Mouse (Mus musculus) forebrain, embryonic 13.5 days (tissue): ENCODE data around the gene Klf16. TPM values are rescaled to one million over a fixed set of nuclear protein-coding genes. Genes with fewer than 3 reads are reported as not detected.

Source experiments
- ATAC-seq: fragments of 200-750 bp; cut with Nextera tagmentation; 2 replicates; pipeline ENCODE4 v1.8.0; 2017
- H3K27ac ChIP-seq: fragments of 300-500 bp; sonication (generic); 2 replicates; pipeline ENCODE4 v1.5.1; 2015; ENCODE audit warnings: inconsistent platforms, mild to moderate bottlenecking, moderate library complexity
- H3K27me3 ChIP-seq: fragments of 300-500 bp; sonication (generic); 2 replicates; pipeline ENCODE4 v1.6.1; 2015; ENCODE audit warnings: mild to moderate bottlenecking, inconsistent platforms
- H3K36me3 ChIP-seq: fragments of 300-500 bp; sonication (generic); 2 replicates; pipeline ENCODE4 v1.6.1; 2015; ENCODE audit warnings: mild to moderate bottlenecking, inconsistent platforms; ENCODE audit not compliant: poor library complexity, severe bottlenecking
- H3K4me1 ChIP-seq: fragments of 300-500 bp; sonication (generic); 2 replicates; pipeline ENCODE4 v1.6.1; 2015; ENCODE audit warnings: inconsistent platforms
- H3K4me2 ChIP-seq: fragments of 300-500 bp; sonication (generic); 2 replicates; pipeline ENCODE4 v1.6.1; 2015; ENCODE audit warnings: inconsistent platforms, mild to moderate bottlenecking, moderate library complexity
- H3K4me3 ChIP-seq: fragments of 300-500 bp; sonication (generic); 2 replicates; pipeline ENCODE4 v1.5.1; 2015; ENCODE audit warnings: mild to moderate bottlenecking, inconsistent platforms
- H3K9ac ChIP-seq: fragments of 300-500 bp; sonication (generic); 2 replicates; pipeline ENCODE4 v1.6.1; 2015; ENCODE audit warnings: mild to moderate bottlenecking, inconsistent platforms
- H3K9me3 ChIP-seq: fragments of 300-500 bp; sonication (generic); replicated peaks from 2 replicates; pipeline ENCODE4 v1.6.1; 2016; ENCODE audit warnings: inconsistent platforms
- WGBS: fragments of 180-500 bp; shearing (Covaris S2); methylation state at CpG from one replicate; pipeline ENCODE4 v1.1.7; 2015; 5-methylcytosine and 5-hydroxymethylcytosine counted together
- polyA plus RNA-seq: library from polyadenylated mRNA; unstranded; fragments of >200 nt; fragmentation: Nextera tagmentation; extraction: Ambion mirVana; gene quantifications from 2 replicates; pipeline ENCODE4 v1.2.1, GENCODE M21; 2015

The Klf16 gene
- 6.6 and 7.5 TPM in 2 replicates for polyA plus RNA-seq

GRCm38 (mm10) chr10:80577195-80578130 lies at the start of gene Klf16:
Gene Klf16, minus strand, starts transcription at chr10:80577321.
- Histone ChIP-seq H3K36me3 (no peaks in the 10 kb centered on the region), H3K9me3 (no peaks in the 10 kb centered on the region), H3K27me3 (no peaks in the 10 kb centered on the region), H3K9ac (peak within 1 kb of the TSS; percentile 82), H3K4me2 (peak within 1 kb of the TSS; percentile 87), H3K27ac (peak within 1 kb of the TSS; percentile 87), H3K4me3 (peak within 1 kb of the TSS; percentile 74), H3K4me1 (peaks cover 44% of the 10 kb centered on the region)
- WGBS = under 1% methylated on average over 63 of the region's 97 CpGs
- ATAC-seq = peak; percentile 83

GRCm38 (mm10) chr10:80625764-80626163 lies 48.6 kb upstream of the Klf16 start:
- 94% methylated on average over 4 of the region's 4 CpGs for WGBS
- Histone ChIP-seq H3K27ac (no peak overlapping the region), H3K4me1 (peaks cover 42% of the 10 kb centered on the region)

GRCm38 (mm10) chr10:80623457-80624191 lies 46.5 kb upstream of the Klf16 start:
- no peaks in the 10 kb centered on the region for H3K36me3 ChIP-seq
- H3K27me3 ChIP-seq = no peaks in the 10 kb centered on the region
- H3K4me2 ChIP-seq = peak overlapping the region; percentile 99
- H3K9ac ChIP-seq = peak overlapping the region; percentile 93
- no peaks in the 10 kb centered on the region for H3K9me3 ChIP-seq
- peak overlapping the region; percentile 88 for H3K4me3 ChIP-seq
- WGBS = 19% methylated on average over 15 of the region's 15 CpGs
- H3K4me1 ChIP-seq = peaks cover 42% of the 10 kb centered on the region
- peak overlapping the region; percentile 78 for H3K27ac ChIP-seq
- ATAC-seq = no peak

More at GRCm38 (mm10) chr10:80625764-80626163, 48.6 kb upstream of the Klf16 start:
- H3K9me3 ChIP-seq = no peaks in the 10 kb centered on the region
- H3K4me2 ChIP-seq = no peak overlapping the region
- H3K36me3 ChIP-seq = peaks cover 13% of the 10 kb centered on the region; the same call in 1 of the 2 replicates
- no peaks in the 10 kb centered on the region for H3K27me3 ChIP-seq
- 0 out of 2 replicates have a peak overlapping the region, but pooled peaks have one; percentile 93 for H3K9ac ChIP-seq
- H3K4me3 ChIP-seq = no peak overlapping the region
- no peak for ATAC-seq

GRCm38 (mm10) chr10:80622661-80623456 lies 45.7 kb upstream of the Klf16 start, which contains the start of gene Csnk1g2:
Gene Csnk1g2, plus strand, starts transcription at chr10:80622838.
- Histone ChIP-seq H3K4me1 (peaks cover 42% of the 10 kb centered on the region), H3K27ac (peak within 1 kb of the TSS; percentile 95), H3K4me2 (peak within 1 kb of the TSS; percentile 99), H3K27me3 (no peaks in the 10 kb centered on the region), H3K9me3 (no peaks in the 10 kb centered on the region), H3K9ac (peak within 1 kb of the TSS; percentile 93), H3K4me3 (peak within 1 kb of the TSS; percentile 88), H3K36me3 (no peaks in the 10 kb centered on the region)
- under 1% methylated on average over 73 of the region's 85 CpGs for WGBS
- peak; percentile 2 for ATAC-seq

- Histone ChIP-seq H3K9ac (peak overlapping the region; percentile 93), H3K27me3 (no peaks in the 10 kb centered on the region), H3K9me3 (no peaks in the 10 kb centered on the region), H3K27ac (peak overlapping the region; percentile 95), H3K4me1 (peaks cover 36% of the 10 kb centered on the region), H3K36me3 (no peaks in the 10 kb centered on the region), H3K4me2 (peak overlapping the region; percentile 99), H3K4me3 (peak overlapping the region; percentile 88)
- under 1% methylated on average over 64 of the region's 64 CpGs for WGBS
- ATAC-seq = peak; percentile 96
These were observed 45.0 kb upstream of the Klf16 start for GRCm38 (mm10) chr10:80621940-80622660.

GRCm38 (mm10) chr10:80621690-80621939 lies 44.5 kb upstream of the Klf16 start:
- WGBS = 4% methylated on average over 9 of the region's 9 CpGs
- ATAC-seq = peak; percentile 2; the same call in 1 of the 2 replicates
- Histone ChIP-seq H3K9ac (peak overlapping the region; percentile 67), H3K27ac (peak overlapping the region; percentile 95), H3K4me3 (peak overlapping the region; percentile 88), H3K4me2 (peak overlapping the region; percentile 99), H3K9me3 (no peaks in the 10 kb centered on the region), H3K36me3 (no peaks in the 10 kb centered on the region), H3K4me1 (peaks cover 36% of the 10 kb centered on the region), H3K27me3 (no peaks in the 10 kb centered on the region)

GRCm38 (mm10) chr10:80620796-80621689 lies 43.9 kb upstream of the Klf16 start:
- Histone ChIP-seq H3K36me3 (peaks cover 2% of the 10 kb centered on the region; the same call in 1 of the 2 replicates), H3K9me3 (no peaks in the 10 kb centered on the region), H3K4me3 (peak overlapping the region; percentile 88), H3K27ac (peak overlapping the region; percentile 95), H3K27me3 (no peaks in the 10 kb centered on the region), H3K4me1 (peaks cover 36% of the 10 kb centered on the region), H3K4me2 (peak overlapping the region; percentile 99), H3K9ac (peak overlapping the region; percentile 67)
- no peak for ATAC-seq
- WGBS = 56% methylated on average over 16 of the region's 16 CpGs

- Histone ChIP-seq H3K9me3 (no peaks in the 10 kb centered on the region), H3K9ac (no peak overlapping the region), H3K36me3 (peaks cover 8% of the 10 kb centered on the region), H3K4me3 (no peak overlapping the region), H3K27ac (no peak overlapping the region), H3K4me1 (peaks cover 32% of the 10 kb centered on the region), H3K4me2 (no peak overlapping the region), H3K27me3 (no peaks in the 10 kb centered on the region)
- 88% methylated on average over 9 of the region's 9 CpGs for WGBS
- ATAC-seq = no peak
These were observed 43.2 kb upstream of the Klf16 start for GRCm38 (mm10) chr10:80620365-80620764.

GRCm38 (mm10) chr10:80619465-80620244 lies 42.5 kb upstream of the Klf16 start:
- WGBS = 37% methylated on average over 8 of the region's 8 CpGs
- ATAC-seq = no peak
- H3K4me3 ChIP-seq = no peak overlapping the region

GRCm38 (mm10) chr10:80618181-80618580 lies 41.1 kb upstream of the Klf16 start:
- 84% methylated on average over 9 of the region's 9 CpGs for WGBS
- H3K27me3 ChIP-seq = no peaks in the 10 kb centered on the region
- H3K9me3 ChIP-seq = no peaks in the 10 kb centered on the region
- no peak overlapping the region for H3K9ac ChIP-seq
- no peak overlapping the region for H3K4me2 ChIP-seq
- peaks cover 10% of the 10 kb centered on the region for H3K4me1 ChIP-seq
- H3K27ac ChIP-seq = no peak overlapping the region
- peaks cover 29% of the 10 kb centered on the region for H3K36me3 ChIP-seq
- no peak overlapping the region for H3K4me3 ChIP-seq
- no peak for ATAC-seq

More at GRCm38 (mm10) chr10:80619465-80620244, 42.5 kb upstream of the Klf16 start:
- H3K36me3 ChIP-seq = peaks cover 15% of the 10 kb centered on the region
- no peak overlapping the region for H3K4me2 ChIP-seq
- H3K27me3 ChIP-seq = no peaks in the 10 kb centered on the region
- peaks cover 24% of the 10 kb centered on the region for H3K4me1 ChIP-seq
- no peak overlapping the region for H3K27ac ChIP-seq
- H3K9ac ChIP-seq = no peak overlapping the region
- H3K9me3 ChIP-seq = no peaks in the 10 kb centered on the region
